Mouse (Mus musculus): ENCODE data around the gene Phf20.

DNA sequence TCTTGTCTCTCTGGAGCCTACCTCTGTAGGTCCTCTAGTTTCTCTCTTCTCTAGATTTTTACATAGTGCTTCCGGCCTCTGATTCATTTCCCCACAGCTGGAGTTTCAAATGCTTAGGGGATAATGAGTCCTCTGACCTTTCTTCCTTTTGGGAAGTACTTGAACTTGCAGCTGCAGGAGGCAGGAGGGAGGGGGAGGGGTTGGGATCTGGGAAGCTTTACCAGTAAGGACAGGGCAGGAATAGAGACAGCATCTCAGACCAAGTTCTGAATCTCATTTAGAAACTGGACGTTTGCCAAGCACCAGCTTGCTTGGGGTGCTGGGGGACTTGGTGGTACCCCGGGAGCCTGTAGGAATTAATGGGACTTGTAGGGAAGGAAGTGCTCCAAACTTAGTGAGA lies 3.7 kb downstream of the Phf20 start:
- no peak for TF ChIP-seq CTCF (IDR thresholded peaks at IDR 0.05; ENCODE audit: extremely low read depth, insufficient read depth, low read length)
- no peak for TF ChIP-seq POLR2A (IDR thresholded peaks at IDR 0.05; ENCODE audit: extremely low read depth, insufficient read depth, low read length)
